Mouse (Mus musculus) adrenal gland (tissue): Measurements from ENCODE around the gene Atp6v0e.

ENCODE experiments used
- intact Hi-C: fragments of 180-260 bp; cut with DNase I; formaldehyde crosslinking; loops from one replicate; pipeline ENCODE4 v1.15.1; 2025

The Atp6v0e gene

DNA sequence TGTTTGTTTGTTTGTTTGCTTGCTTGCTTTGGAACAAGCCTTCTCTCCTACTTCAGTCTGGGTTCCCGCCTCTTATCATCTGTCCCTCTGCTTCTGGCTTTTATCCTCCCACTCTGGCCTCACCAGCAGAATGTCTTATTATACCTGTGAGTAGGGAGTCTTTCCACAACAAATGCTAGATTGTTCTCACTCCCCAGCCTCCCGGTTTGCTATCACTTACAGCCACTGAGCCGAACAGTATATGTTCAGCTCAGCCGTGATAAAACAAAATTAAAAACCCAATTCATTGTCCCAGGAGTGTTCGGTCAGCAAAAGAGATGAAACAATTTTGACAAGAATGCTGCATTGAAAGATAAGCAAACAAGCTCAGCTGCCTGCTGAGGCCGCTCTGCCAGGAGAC, 47.0 kb downstream of the Atp6v0e start:
- intact Hi-C loops, result loop anchor here (5.0 kb wide), 1 partner anchor 48 kb away; the partner anchor contains the start of gene Atp6v0e

- intact Hi-C loops, result loop anchor here (5.0 kb wide), 1 partner anchor 38 kb away; no protein-coding TSS in a partner anchor
Observed at GRCm38 (mm10) chr17:26715271-26715758, 52.3 kb downstream of the Atp6v0e start, which contains the start of gene Crebrf. Gene Crebrf (plus strand): TSS chr17:26715650.

- intact Hi-C loops, result loop anchor here (5.0 kb wide), 1 partner anchor 39 kb away; no protein-coding TSS in a partner anchor
Observed at GRCm38 (mm10) chr17:26715916-26716717, 53.1 kb downstream of the Atp6v0e start.

DNA sequence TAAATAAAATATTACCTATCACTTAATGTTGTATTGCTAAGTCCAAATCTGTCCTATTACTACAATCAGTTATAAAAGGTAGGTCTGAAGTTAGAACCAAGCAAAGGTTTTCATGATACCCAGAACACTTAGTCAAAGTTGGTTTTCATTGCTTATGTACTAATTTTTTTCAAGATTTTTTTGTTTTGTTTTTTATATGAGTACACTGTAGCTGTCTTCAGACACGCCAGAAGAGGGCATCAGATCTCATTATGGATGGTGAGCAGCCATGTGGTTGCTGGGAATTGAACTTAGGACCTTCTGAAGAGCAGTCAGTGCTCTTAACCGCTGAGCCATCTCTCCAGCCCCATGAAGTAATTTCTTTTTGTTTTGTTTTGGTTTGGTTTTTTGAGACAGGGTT, 54.8 kb downstream of the Atp6v0e start:
- intact Hi-C loops, result loop anchor here (5.0 kb wide), 1 partner anchor 41 kb away; no protein-coding TSS in a partner anchor

DNA sequence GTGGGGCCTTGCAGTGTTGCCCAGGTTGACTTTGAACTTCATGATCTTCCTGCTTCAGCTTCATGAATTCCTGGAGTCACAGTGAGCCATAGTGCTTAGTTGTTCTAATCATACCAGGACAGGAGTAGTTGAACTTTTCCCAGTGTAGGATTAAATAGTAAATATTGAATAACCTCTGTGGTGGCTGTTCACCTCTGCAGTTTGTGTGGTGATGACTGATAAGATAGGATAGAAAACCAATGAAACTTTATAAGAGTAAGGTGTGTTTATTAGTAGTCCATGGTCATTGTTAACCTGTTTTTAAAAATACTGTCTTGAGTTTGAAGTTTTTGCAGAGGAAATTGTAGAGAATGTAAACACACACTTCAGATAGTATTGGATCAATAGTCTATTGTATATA, 56.4 kb downstream of the Atp6v0e start:
- intact Hi-C loops, result loop anchor here (5.0 kb wide), 1 partner anchor 42 kb away; no protein-coding TSS in a partner anchor

DNA sequence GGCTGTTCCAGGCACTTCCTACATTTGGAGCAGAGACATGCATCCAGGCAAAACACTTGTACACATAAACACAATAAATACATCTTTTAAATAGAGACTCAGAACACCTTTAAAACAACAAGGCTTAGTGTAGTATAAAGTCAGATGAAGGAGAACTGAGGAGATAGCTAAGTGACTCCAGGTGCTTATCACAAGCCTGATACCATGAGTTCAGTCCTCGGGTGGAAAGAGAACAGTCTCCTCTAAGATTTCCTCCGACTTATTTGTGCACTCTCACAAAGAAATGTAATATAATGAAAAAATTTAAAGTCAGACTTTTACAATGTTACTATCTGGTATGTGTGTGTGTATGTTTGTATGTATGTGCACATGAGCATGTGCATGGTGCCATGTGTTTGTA, 58.8 kb downstream of the Atp6v0e start:
- intact Hi-C loops, result no loop called here

GRCm38 (mm10) chr17:26724790-26725189, 61.8 kb downstream of the Atp6v0e start:
- intact Hi-C loops, result no loop called here

- intact Hi-C loops, result no loop called here
Observed at GRCm38 (mm10) chr17:26726674-26727073, 63.6 kb downstream of the Atp6v0e start.

DNA sequence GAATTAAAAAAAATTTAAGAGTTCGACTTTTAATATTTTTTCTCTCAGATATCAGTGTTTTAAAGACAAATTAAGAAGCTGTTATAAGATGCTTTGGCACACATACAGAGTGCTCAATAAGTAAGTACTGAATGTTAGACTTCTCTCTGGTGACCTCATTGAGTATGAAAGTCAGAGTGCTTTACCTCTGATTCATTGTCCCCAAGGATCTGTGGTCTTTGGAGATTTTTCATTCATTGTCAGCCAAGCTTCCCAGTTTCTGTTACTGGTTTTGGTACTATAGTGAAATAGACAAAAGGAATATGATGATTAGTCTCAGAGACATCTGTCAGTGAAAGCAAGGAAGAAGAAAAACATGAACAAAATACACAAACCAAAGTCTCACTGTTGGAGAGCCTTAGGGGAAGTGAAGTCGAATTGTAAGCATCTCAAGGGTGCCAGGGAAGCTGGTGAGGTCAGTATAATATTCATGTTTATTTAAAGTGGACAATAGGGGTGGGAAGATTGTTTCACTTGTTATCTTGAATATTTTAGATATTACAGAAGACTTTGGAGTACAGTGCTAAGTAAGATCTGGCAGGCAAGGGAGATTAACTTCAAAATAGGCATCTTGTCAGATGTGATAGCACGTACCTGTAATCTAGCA, 64.2 kb downstream of the Atp6v0e start:
- intact Hi-C loops, result no loop called here

GRCm38 (mm10) chr17:26742581-26742980, 79.5 kb downstream of the Atp6v0e start:
- intact Hi-C loops, result no loop called here

DNA sequence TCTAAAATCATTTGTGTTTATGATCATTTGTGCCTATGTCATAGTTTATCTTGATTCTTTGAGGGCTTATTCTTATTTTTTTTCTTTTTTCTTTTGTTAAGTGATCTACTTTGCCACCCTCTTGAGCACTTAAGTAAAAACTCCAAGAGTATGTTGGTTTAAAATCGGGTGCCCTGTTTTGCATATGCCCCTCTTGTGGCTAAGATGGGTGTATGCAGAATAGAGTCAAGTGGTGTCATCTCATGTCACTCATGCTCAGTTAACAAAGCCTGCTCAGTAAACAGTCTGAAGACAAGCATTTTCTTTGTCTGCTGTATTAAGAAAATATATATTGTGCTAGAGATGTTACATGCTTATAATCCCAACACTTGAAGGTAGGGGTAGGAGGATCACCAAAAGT, 80.3 kb downstream of the Atp6v0e start:
- intact Hi-C loops, result no loop called here
